Mouse (Mus musculus) neural tube, embryonic 13.5 days (tissue): Measurements from ENCODE around the gene Defb42. TPM values are rescaled to one million over a fixed set of nuclear protein-coding genes. Genes with fewer than 3 reads are reported as not detected.

Experiments used
- ATAC-seq: fragments of 200-750 bp; cut with Nextera tagmentation; 2 replicates; pipeline ENCODE4 v1.8.0; 2017; ENCODE audit warnings: low read depth, mild to moderate bottlenecking, moderate TSS enrichment, moderate library complexity
- H3K27ac ChIP-seq: fragments of 300-500 bp; sonication (generic); replicated peaks from 2 replicates; pipeline ENCODE4 v1.5.1; 2015; ENCODE audit warnings: moderate library complexity, mild to moderate bottlenecking, inconsistent platforms
- H3K27me3 ChIP-seq: fragments of 300-500 bp; sonication (generic); 2 replicates; pipeline ENCODE4 v1.6.1; 2015; ENCODE audit warnings: mild to moderate bottlenecking, inconsistent platforms
- H3K36me3 ChIP-seq: fragments of 300-500 bp; sonication (generic); 2 replicates; pipeline ENCODE4 v1.6.1; 2015; ENCODE audit warnings: mild to moderate bottlenecking, inconsistent platforms
- H3K4me1 ChIP-seq: fragments of 300-500 bp; sonication (generic); replicated peaks from 2 replicates; pipeline ENCODE4 v1.6.1; 2015; ENCODE audit warnings: inconsistent platforms
- H3K4me2 ChIP-seq: fragments of 300-500 bp; sonication (generic); 2 replicates; pipeline ENCODE4 v1.6.1; 2015; ENCODE audit warnings: inconsistent platforms, mild to moderate bottlenecking, moderate library complexity
- H3K4me3 ChIP-seq: fragments of 300-500 bp; sonication (generic); 2 replicates; pipeline ENCODE4 v1.5.1; 2015; ENCODE audit warnings: mild to moderate bottlenecking, inconsistent platforms
- H3K9ac ChIP-seq: fragments of 300-500 bp; sonication (generic); 2 replicates; pipeline ENCODE4 v1.6.1; 2015; ENCODE audit warnings: moderate library complexity, mild to moderate bottlenecking, inconsistent platforms
- H3K9me3 ChIP-seq: fragments of 300-500 bp; sonication (generic); 2 replicates; pipeline ENCODE4 v1.6.1; 2016; ENCODE audit warnings: inconsistent platforms
- WGBS: fragments of 180-500 bp; shearing (Covaris S2); methylation state at CpG from one replicate; pipeline ENCODE4 v1.1.7; 2015; 5-methylcytosine and 5-hydroxymethylcytosine counted together
- polyA plus RNA-seq: library from polyadenylated mRNA; unstranded; fragments of >200 nt; fragmentation: Nextera tagmentation; extraction: Ambion mirVana; gene quantifications from 2 replicates; pipeline ENCODE4 v1.2.1, GENCODE M21; 2015

Gene Defb42
- not detected in 2 replicates for polyA plus RNA-seq

GRCm38 (mm10) chr14:63046691-63047090, at the start of gene Defb42:
Gene Defb42 (plus strand): TSS chr14:63046991.
- Histone ChIP-seq H3K36me3 (no peaks in the 10 kb centered on the region), H3K9ac (no peak within 1 kb of the TSS), H3K27ac (no peak within 1 kb of the TSS), H3K4me2 (no peak within 1 kb of the TSS), H3K27me3 (no peaks in the 10 kb centered on the region), H3K9me3 (no peaks in the 10 kb centered on the region), H3K4me3 (no peak within 1 kb of the TSS), H3K4me1 (no peaks in the 10 kb centered on the region)
- no peak for ATAC-seq
- 74% methylated on average over 3 of the region's 3 CpGs for WGBS

DNA sequence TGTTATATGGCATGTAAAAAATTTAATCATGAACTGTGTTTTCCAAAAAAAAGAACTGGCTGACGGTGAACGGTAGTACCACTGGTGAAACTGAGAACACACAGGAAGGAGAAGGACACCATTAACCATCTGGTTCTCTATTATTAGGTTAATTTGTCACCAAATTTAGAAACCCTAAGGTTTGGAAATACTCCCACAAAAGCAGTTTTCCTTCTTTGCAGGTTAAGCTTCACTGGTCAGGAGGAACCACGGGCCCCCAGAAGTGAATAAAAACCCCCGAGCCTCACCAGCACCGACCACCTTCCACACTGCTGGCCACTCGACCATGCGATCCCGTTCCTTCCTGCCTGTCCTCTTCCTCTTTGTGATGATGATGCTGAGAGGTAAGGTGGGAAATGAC, 49.0 kb upstream of the Defb42 start, which contains the start of gene Defb47:
Defb47 (plus strand) TSS at position 301 of the 400 bp plus-strand sequence.
- H3K9me3 ChIP-seq = no peaks in the 10 kb centered on the region
- H3K9ac ChIP-seq = no peak within 1 kb of the TSS
- H3K4me3 ChIP-seq = no peak within 1 kb of the TSS
- H3K4me2 ChIP-seq = no peak within 1 kb of the TSS
- ATAC-seq = no peak
- H3K27ac ChIP-seq = no peak within 1 kb of the TSS
- WGBS = 93% methylated on average over 8 of the region's 8 CpGs
- H3K36me3 ChIP-seq = no peaks in the 10 kb centered on the region
- H3K4me1 ChIP-seq = no peaks in the 10 kb centered on the region
- H3K27me3 ChIP-seq = no peaks in the 10 kb centered on the region

DNA sequence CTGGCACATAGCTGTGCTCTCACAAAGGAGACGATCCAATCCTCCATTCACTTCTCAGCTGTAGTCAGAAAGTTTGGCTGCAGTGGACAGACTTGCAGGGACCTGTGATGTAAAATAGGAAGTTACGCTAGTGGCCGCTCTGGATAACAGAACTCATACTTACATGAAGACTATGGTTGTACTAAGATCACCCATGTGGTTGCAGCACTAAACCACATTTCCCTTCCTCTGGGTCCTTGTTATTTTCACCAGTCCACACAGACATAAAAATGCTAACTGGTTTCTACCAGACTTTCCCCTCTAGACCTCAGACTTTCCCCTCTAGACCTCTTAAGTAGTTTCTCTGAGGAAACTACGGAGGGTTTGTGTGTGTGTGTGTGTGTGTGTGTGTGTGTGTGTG, 47.8 kb upstream of the Defb42 start:
- no peaks in the 10 kb centered on the region for H3K4me1 ChIP-seq
- no peaks in the 10 kb centered on the region for H3K9me3 ChIP-seq
- H3K27me3 ChIP-seq = no peaks in the 10 kb centered on the region
- no peak overlapping the region for H3K27ac ChIP-seq
- 89% methylated on average over 4 of the region's 4 CpGs for WGBS
- no peak for ATAC-seq
- H3K4me2 ChIP-seq = no peak overlapping the region
- H3K36me3 ChIP-seq = no peaks in the 10 kb centered on the region
- H3K9ac ChIP-seq = no peak overlapping the region
- H3K4me3 ChIP-seq = no peak overlapping the region

GRCm38 (mm10) chr14:63002588-63002987, 44.2 kb upstream of the Defb42 start:
- no peak overlapping the region for H3K4me2 ChIP-seq
- no peaks in the 10 kb centered on the region for H3K9me3 ChIP-seq
- no peak overlapping the region for H3K4me3 ChIP-seq
- no peaks in the 10 kb centered on the region for H3K4me1 ChIP-seq
- H3K27me3 ChIP-seq = no peaks in the 10 kb centered on the region
- no peak overlapping the region for H3K9ac ChIP-seq
- H3K27ac ChIP-seq = no peak overlapping the region
- 83% methylated on average over 2 of the region's 2 CpGs for whole genome bisulfite sequencing
- no peaks in the 10 kb centered on the region for H3K36me3 ChIP-seq
- no peak for ATAC-seq

GRCm38 (mm10) chr14:63011471-63011870, 35.3 kb upstream of the Defb42 start, which contains the start of gene Defb43:
Gene Defb43 (plus strand): TSS chr14:63011771.
- WGBS = 96% methylated on average over 5 of the region's 5 CpGs
- Histone ChIP-seq H3K9ac (no peak within 1 kb of the TSS), H3K4me3 (no peak within 1 kb of the TSS), H3K27ac (no peak within 1 kb of the TSS), H3K4me1 (no peaks in the 10 kb centered on the region), H3K9me3 (no peaks in the 10 kb centered on the region), H3K4me2 (no peak within 1 kb of the TSS), H3K36me3 (no peaks in the 10 kb centered on the region), H3K27me3 (no peaks in the 10 kb centered on the region)
- no peak for ATAC-seq

GRCm38 (mm10) chr14:63013082-63013481, 33.7 kb upstream of the Defb42 start:
- Histone ChIP-seq H3K36me3 (no peaks in the 10 kb centered on the region), H3K27me3 (no peaks in the 10 kb centered on the region), H3K9me3 (no peaks in the 10 kb centered on the region), H3K4me1 (no peaks in the 10 kb centered on the region), H3K4me2 (no peak overlapping the region), H3K27ac (no peak overlapping the region), H3K9ac (no peak overlapping the region), H3K4me3 (no peak overlapping the region)
- 86% methylated on average over 4 of the region's 4 CpGs for WGBS
- no peak for ATAC-seq

DNA sequence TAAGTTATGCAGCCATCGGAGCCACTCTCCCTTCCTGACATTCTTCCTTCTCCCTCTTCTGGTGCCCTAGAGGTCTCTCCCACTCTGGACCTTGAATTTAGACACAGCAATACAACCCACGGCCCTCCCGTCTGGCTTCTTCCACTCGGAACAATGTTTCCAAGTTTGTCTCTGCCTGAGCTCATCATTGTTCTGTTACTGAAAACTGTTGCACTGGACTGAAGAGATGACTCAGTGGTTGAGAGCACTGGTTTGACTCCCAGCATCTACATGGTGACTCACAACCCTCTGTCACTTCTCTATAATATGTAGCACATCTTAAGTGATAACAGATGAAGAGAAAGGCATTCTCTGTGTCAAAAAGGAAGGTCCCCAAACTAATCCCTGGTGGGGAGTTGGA, 32.1 kb upstream of the Defb42 start:
- Histone ChIP-seq H3K27me3 (no peaks in the 10 kb centered on the region), H3K4me1 (no peaks in the 10 kb centered on the region), H3K27ac (no peak overlapping the region), H3K36me3 (no peaks in the 10 kb centered on the region), H3K9ac (no peak overlapping the region), H3K4me2 (no peak overlapping the region), H3K9me3 (no peaks in the 10 kb centered on the region), H3K4me3 (no peak overlapping the region)
- WGBS = 86% methylated on average over 4 of the region's 4 CpGs
- no peak for ATAC-seq

GRCm38 (mm10) chr14:63020524-63021156, 26.2 kb upstream of the Defb42 start:
- H3K27ac ChIP-seq = no peak overlapping the region
- no peaks in the 10 kb centered on the region for H3K9me3 ChIP-seq
- no peaks in the 10 kb centered on the region for H3K36me3 ChIP-seq
- no peak overlapping the region for H3K4me2 ChIP-seq
- H3K4me3 ChIP-seq = no peak overlapping the region
- no peaks in the 10 kb centered on the region for H3K27me3 ChIP-seq
- 60% methylated on average over 6 of the region's 6 CpGs for WGBS
- no peak for ATAC-seq
- no peaks in the 10 kb centered on the region for H3K4me1 ChIP-seq
- no peak overlapping the region for H3K9ac ChIP-seq

DNA sequence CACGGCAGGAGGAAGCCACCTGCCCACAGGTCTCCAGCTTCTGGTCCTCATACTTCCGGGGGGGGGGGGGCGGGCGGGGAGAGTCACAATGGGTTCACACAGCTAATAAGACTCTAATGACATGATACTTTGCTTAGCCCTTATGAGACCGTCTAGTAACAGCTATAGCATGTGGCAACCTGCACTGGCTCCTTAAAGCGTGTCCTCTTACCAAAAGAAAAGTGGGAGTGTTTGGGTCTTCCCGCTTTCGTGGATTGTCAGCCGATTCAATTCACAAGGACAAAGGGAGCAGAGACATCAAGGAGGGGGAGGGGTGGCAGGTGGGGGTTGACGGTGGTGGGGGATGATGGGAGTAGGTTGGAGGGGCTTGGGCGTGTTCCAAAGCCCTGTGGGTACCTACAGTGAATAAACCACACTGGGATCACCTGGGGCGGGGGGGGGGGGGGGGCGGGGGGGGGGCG, 3.1 kb downstream of the Defb42 start, which contains the start of gene Defb30:
Defb30 (minus strand) TSS at position 51 of the 461 bp plus-strand sequence.
- Histone ChIP-seq H3K27me3 (no peaks in the 10 kb centered on the region), H3K4me1 (no peaks in the 10 kb centered on the region), H3K27ac (no peak within 1 kb of the TSS), H3K9ac (no peak within 1 kb of the TSS), H3K4me3 (no peak within 1 kb of the TSS), H3K9me3 (no peaks in the 10 kb centered on the region), H3K36me3 (no peaks in the 10 kb centered on the region), H3K4me2 (no peak within 1 kb of the TSS)
- WGBS = 61% methylated on average over 11 of the region's 14 CpGs
- ATAC-seq = no peak

- no peak overlapping the region for H3K4me2 ChIP-seq
- 33% methylated on average over 5 of the region's 5 CpGs for WGBS
- no peak overlapping the region for H3K27ac ChIP-seq
- no peak overlapping the region for H3K4me3 ChIP-seq
- no peaks in the 10 kb centered on the region for H3K27me3 ChIP-seq
- no peaks in the 10 kb centered on the region for H3K36me3 ChIP-seq
- no peaks in the 10 kb centered on the region for H3K9me3 ChIP-seq
- no peak overlapping the region for H3K9ac ChIP-seq
- no peaks in the 10 kb centered on the region for H3K4me1 ChIP-seq
- ATAC-seq = no peak
Measured at GRCm38 (mm10) chr14:63050769-63051168, 4.0 kb downstream of the Defb42 start.

GRCm38 (mm10) chr14:63054729-63055128, 7.9 kb downstream of the Defb42 start:
- no peaks in the 10 kb centered on the region for H3K27me3 ChIP-seq

DNA sequence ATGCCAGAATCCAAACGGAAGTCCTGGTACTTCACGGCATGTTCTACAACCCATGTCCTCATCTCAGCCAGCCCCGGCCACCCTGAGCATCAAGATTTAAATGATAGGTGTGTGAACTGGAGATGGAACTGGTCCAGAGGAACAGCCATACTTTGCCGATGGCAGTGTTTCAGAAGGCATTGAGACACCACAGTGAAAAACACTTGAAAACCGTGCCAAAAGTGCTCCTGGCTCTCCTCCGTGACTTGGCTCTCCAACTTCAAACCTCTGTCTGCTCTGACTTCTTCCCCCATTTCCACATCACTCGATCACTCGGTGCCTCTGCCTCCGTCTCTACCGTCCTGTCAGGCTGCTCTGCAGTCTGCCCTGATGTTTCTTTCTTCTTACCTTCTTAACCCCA, 13.6 kb downstream of the Defb42 start:
- Histone ChIP-seq H3K27me3 (no peaks in the 10 kb centered on the region), H3K4me2 (no peak overlapping the region), H3K36me3 (no peaks in the 10 kb centered on the region), H3K4me3 (no peak overlapping the region), H3K9me3 (no peaks in the 10 kb centered on the region), H3K27ac (no peak overlapping the region), H3K4me1 (no peaks in the 10 kb centered on the region), H3K9ac (no peak overlapping the region)
- no peak for ATAC-seq
- 89% methylated on average over 10 of the region's 10 CpGs for WGBS

More at GRCm38 (mm10) chr14:63054729-63055128, 7.9 kb downstream of the Defb42 start:
- H3K4me2 ChIP-seq = no peak overlapping the region
- no peaks in the 10 kb centered on the region for H3K9me3 ChIP-seq
- no peaks in the 10 kb centered on the region for H3K36me3 ChIP-seq
- H3K4me3 ChIP-seq = no peak overlapping the region
- no peak overlapping the region for H3K9ac ChIP-seq
- ATAC-seq = peak; percentile 72
- 33% methylated on average over 6 of the region's 6 CpGs for WGBS
- no peaks in the 10 kb centered on the region for H3K4me1 ChIP-seq
- H3K27ac ChIP-seq = no peak overlapping the region

- Histone ChIP-seq H3K4me1 (no peaks in the 10 kb centered on the region), H3K4me2 (no peak overlapping the region), H3K27ac (no peak overlapping the region), H3K27me3 (no peaks in the 10 kb centered on the region), H3K4me3 (no peak overlapping the region), H3K36me3 (no peaks in the 10 kb centered on the region), H3K9me3 (no peaks in the 10 kb centered on the region), H3K9ac (no peak overlapping the region)
- WGBS = 97% methylated on average over 2 of the region's 2 CpGs
- no peak for ATAC-seq
Measured at GRCm38 (mm10) chr14:63062184-63062583, 15.4 kb downstream of the Defb42 start.
